Mouse (Mus musculus) neural tube, embryonic 12.5 days (tissue): Measurements from ENCODE around the gene Vmn1r224. TPM values are rescaled to one million over a fixed set of nuclear protein-coding genes. Genes with fewer than 3 reads are reported as not detected.

Experiments used
- ATAC-seq: fragments of 200-750 bp; cut with Nextera tagmentation; 2 replicates; pipeline ENCODE4 v1.8.0; 2017; ENCODE audit warnings: low read depth, mild to moderate bottlenecking, moderate TSS enrichment, moderate library complexity; ENCODE audit not compliant: low FRiP score
- H3K27ac ChIP-seq: fragments of 300-500 bp; sonication (generic); 2 replicates; pipeline ENCODE4 v1.5.1; 2016
- H3K27me3 ChIP-seq: fragments of 300-500 bp; sonication (generic); replicated peaks from 2 replicates; pipeline ENCODE4 v1.6.1; 2016; ENCODE audit warnings: mild to moderate bottlenecking
- H3K36me3 ChIP-seq: fragments of 300-500 bp; sonication (generic); 2 replicates; pipeline ENCODE4 v1.6.1; 2016; ENCODE audit warnings: mild to moderate bottlenecking
- H3K4me1 ChIP-seq: fragments of 300-500 bp; sonication (generic); 2 replicates; pipeline ENCODE4 v1.6.1; 2016
- H3K4me2 ChIP-seq: fragments of 300-500 bp; sonication (generic); replicated peaks from 2 replicates; pipeline ENCODE4 v1.6.1; 2016; ENCODE audit warnings: mild to moderate bottlenecking
- H3K4me3 ChIP-seq: fragments of 300-500 bp; sonication (generic); 2 replicates; pipeline ENCODE4 v1.5.1; 2016
- H3K9ac ChIP-seq: fragments of 300-500 bp; sonication (generic); 2 replicates; pipeline ENCODE4 v1.6.1; 2016; ENCODE audit warnings: mild to moderate bottlenecking
- H3K9me3 ChIP-seq: fragments of 300-500 bp; sonication (generic); 2 replicates; pipeline ENCODE4 v1.6.1; 2016; ENCODE audit warnings: mild to moderate bottlenecking
- WGBS: fragments of 180-500 bp; shearing (Covaris S2); methylation state at CpG from one replicate; pipeline ENCODE4 v1.1.7; 2016; 5-methylcytosine and 5-hydroxymethylcytosine counted together
- polyA plus RNA-seq: library from polyadenylated mRNA; unstranded; fragments of >200 nt; fragmentation: Nextera tagmentation; extraction: Ambion mirVana; gene quantifications from 2 replicates; pipeline ENCODE4 v1.2.1, GENCODE M21; 2016

Vmn1r224 gene
- polyA plus RNA-seq: not detected in 2 replicates

GRCm38 (mm10) chr17:20413846-20414245 is at the start of gene Vmn1r224:
Vmn1r224 (plus strand) TSS chr17:20414146.
- no peak within 1 kb of the TSS for H3K27ac ChIP-seq
- no peak within 1 kb of the TSS for H3K4me3 ChIP-seq
- H3K4me1 ChIP-seq: no peaks in the 10 kb centered on the region
- H3K27me3 ChIP-seq: no peaks in the 10 kb centered on the region
- no peak for ATAC-seq
- peaks cover 21% of the 10 kb centered on the region for H3K9me3 ChIP-seq
- 25% methylated on average over 1 of the region's 1 CpGs for WGBS
- no peak within 1 kb of the TSS for H3K4me2 ChIP-seq
- no peak within 1 kb of the TSS for H3K9ac ChIP-seq
- no peaks in the 10 kb centered on the region for H3K36me3 ChIP-seq

- H3K9me3 ChIP-seq: peaks cover 32% of the 10 kb centered on the region
- 52% methylated on average over 2 of the region's 2 CpGs for WGBS
- no peak overlapping the region for H3K27ac ChIP-seq
- no peaks in the 10 kb centered on the region for H3K27me3 ChIP-seq
- H3K36me3 ChIP-seq: no peaks in the 10 kb centered on the region
- no peak overlapping the region for H3K4me2 ChIP-seq
- H3K9ac ChIP-seq: no peak overlapping the region
- no peak for ATAC-seq
- no peaks in the 10 kb centered on the region for H3K4me1 ChIP-seq
- H3K4me3 ChIP-seq: no peak overlapping the region
Observed at GRCm38 (mm10) chr17:20399105-20399504, 14.8 kb upstream of the Vmn1r224 start.

- H3K27me3 ChIP-seq: no peaks in the 10 kb centered on the region
- no peak overlapping the region for H3K27ac ChIP-seq
- no peak overlapping the region for H3K9ac ChIP-seq
- H3K4me2 ChIP-seq: no peak overlapping the region
- no peak overlapping the region for H3K4me3 ChIP-seq
- H3K9me3 ChIP-seq: peaks cover 25% of the 10 kb centered on the region
- ATAC-seq: no peak
- no peaks in the 10 kb centered on the region for H3K4me1 ChIP-seq
- no peaks in the 10 kb centered on the region for H3K36me3 ChIP-seq
Observed at GRCm38 (mm10) chr17:20439263-20439662, 25.3 kb downstream of the Vmn1r224 start.

DNA sequence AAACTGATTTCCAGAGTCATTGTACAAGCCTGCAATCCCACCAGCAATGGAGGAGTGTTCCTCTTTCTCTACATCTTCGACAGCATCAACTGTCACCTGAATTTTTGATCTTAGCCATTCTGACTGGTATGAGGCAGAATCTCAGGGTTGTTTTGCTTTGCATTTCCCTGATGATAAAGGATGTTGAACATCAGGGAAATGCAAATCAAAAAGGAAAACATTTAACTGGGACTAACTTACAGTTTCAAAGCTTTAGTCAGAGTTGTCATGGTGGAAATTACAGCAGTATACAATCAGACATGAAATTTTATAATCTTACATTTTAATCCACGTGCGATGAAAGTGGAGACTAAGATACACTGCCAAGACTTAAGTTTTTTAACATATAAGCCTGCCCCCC is 59.4 kb downstream of the Vmn1r224 start:
- Histone ChIP-seq H3K9me3 (peaks cover 5% of the 10 kb centered on the region; the same call in 1 of the 2 replicates), H3K27ac (no peak overlapping the region), H3K27me3 (no peaks in the 10 kb centered on the region), H3K4me1 (no peaks in the 10 kb centered on the region), H3K36me3 (no peaks in the 10 kb centered on the region), H3K4me2 (no peak overlapping the region), H3K9ac (no peak overlapping the region), H3K4me3 (no peak overlapping the region)
- ATAC-seq: no peak
- whole genome bisulfite sequencing: 81% methylated on average over 3 of the region's 3 CpGs

Other genes with a start within 250 kb of the Vmn1r224 start
- gene Fpr-rs6, start 231.0 kb upstream of the Vmn1r224 start, polyA plus RNA-seq: not detected in 2 replicates
- not detected in 2 replicates for gene Vmn2r105, start 179.1 kb upstream of the Vmn1r224 start, polyA plus RNA-seq
- gene Vmn2r106, start 128.6 kb upstream of the Vmn1r224 start, polyA plus RNA-seq: not detected in 2 replicates
- gene Vmn2r107, start 68.9 kb upstream of the Vmn1r224 start, polyA plus RNA-seq: not detected in 2 replicates
- gene Vmn2r108, start 67.2 kb downstream of the Vmn1r224 start, polyA plus RNA-seq: not detected in 2 replicates
- gene Vmn1r225, start 84.0 kb downstream of the Vmn1r224 start, polyA plus RNA-seq: not detected in 2 replicates
- not detected in 2 replicates for gene Vmn2r109, start 150.6 kb downstream of the Vmn1r224 start, polyA plus RNA-seq
- 0.05 TPM in 1 of 2 replicates, not detected in the other for gene Vmn2r110, start 182.3 kb downstream of the Vmn1r224 start, polyA plus RNA-seq
- not detected in 2 replicates for gene Fpr-rs3, start 210.7 kb downstream of the Vmn1r224 start, polyA plus RNA-seq